Mouse (Mus musculus) central nervous system, embryonic 11.5 days (tissue): ENCODE data around the gene Rhbdd1. TPM values are rescaled to one million over a fixed set of nuclear protein-coding genes. Genes with fewer than 3 reads are reported as not detected.

Experiments
- polyA plus RNA-seq: library from polyadenylated mRNA; depleted of rRNA; stranded (reverse); fragments of >200 nt; gene quantifications from 2 replicates; pipeline ENCODE4 v1.2.3, GENCODE M21; 2012; rRNA removed

The Rhbdd1 gene
- 3.5 and 7.8 TPM in 2 replicates for polyA plus RNA-seq

GRCm38 (mm10) chr1:82316111-82316745 is at the start of gene Rhbdd1:
Gene Rhbdd1, plus strand, starts transcription at chr1:82316452.

GRCm38 (mm10) chr1:82291151-82291797 is 25.0 kb upstream of the Rhbdd1 start, which contains the start of gene Irs1:
Gene Irs1, minus strand, starts transcription at chr1:82291416.

Other genes starting within 250 kb of the Rhbdd1 start
- gene Gm9747, start 83.3 kb upstream of the Rhbdd1 start, polyA plus RNA-seq: 0.45 TPM in 1 of 2 replicates, not detected in the other
- 10.6 and 17.1 TPM in 2 replicates for gene Irs1, start 25.0 kb upstream of the Rhbdd1 start, polyA plus RNA-seq